Mouse (Mus musculus) MEL (cell line): ENCODE measurements at regions not wholly inside any gene's neighbourhood (a gene's known extent, or its start where the extent isn't known, plus 50 kb on each side); places are given as distances from the start of the nearest gene placed in this dataset.

ENCODE experiments used
- DNase-seq: peaks from one replicate; pipeline ENCODE4 v3.0.0; 2011; ENCODE audit warnings: low read depth, low spot score
- H3K27ac ChIP-seq: 2 replicates; pipeline ENCODE4 v1.5.1; 2012; ENCODE audit warnings: low read depth, mild to moderate bottlenecking, control low read depth, low read length, moderate library complexity; ENCODE audit not compliant: control insufficient read depth
- H3K27me3 ChIP-seq, 2 experiments: fragments of 150-350 bp in 1 of 2; sonication (generic) in 1 of 2; 2 replicates each; pipeline ENCODE4 v1.6.1; 2012; ENCODE audit warnings: low read length in 2 of 2, mild to moderate bottlenecking in 2 of 2, improper control_type of control experiment in 1 of 2, moderate library complexity in 1 of 2; ENCODE audit not compliant: insufficient read depth in 2 of 2, control insufficient read depth in 1 of 2
- H3K36me3 ChIP-seq, 2 experiments: 2 replicates each; pipeline ENCODE4 v1.6.1; 2012 to 2014; ENCODE audit warnings: low read length in 2 of 2, improper control_type of control experiment in 1 of 2, inconsistent platforms in 1 of 2, mild to moderate bottlenecking in 1 of 2; ENCODE audit not compliant: insufficient read depth in 2 of 2, control insufficient read depth in 1 of 2
- H3K4me1 ChIP-seq, 2 experiments: fragments of 150-350 bp in 1 of 2; sonication (generic) in 1 of 2; 2 replicates each; pipeline ENCODE4 v1.6.1; 2012; ENCODE audit warnings: low read length in 2 of 2, improper control_type of control experiment in 1 of 2, mild to moderate bottlenecking in 1 of 2; ENCODE audit not compliant: insufficient read depth in 2 of 2, control insufficient read depth in 1 of 2
- H3K4me3 ChIP-seq, 2 experiments: fragments of 150-350 bp in 1 of 2; sonication (generic) in 1 of 2; 2 replicates each; pipeline ENCODE4 v1.5.1; 2012; ENCODE audit warnings: low read depth in 2 of 2, low read length in 2 of 2, mild to moderate bottlenecking in 2 of 2, moderate library complexity in 2 of 2, control low read depth in 1 of 2, improper control_type of control experiment in 1 of 2; ENCODE audit not compliant: control insufficient read depth in 1 of 2, insufficient read depth in 1 of 2
- H3K79me2 ChIP-seq: 2 replicates; pipeline ENCODE4 v1.6.1; 2012; ENCODE audit warnings: mild to moderate bottlenecking, low read length, moderate library complexity; ENCODE audit not compliant: control insufficient read depth, poor library complexity, insufficient read depth
- H3K9ac ChIP-seq: 2 replicates; pipeline ENCODE4 v1.6.1; 2012; ENCODE audit warnings: low read depth, mild to moderate bottlenecking, control low read depth, low read length, moderate library complexity; ENCODE audit not compliant: control insufficient read depth, poor library complexity, severe bottlenecking
- H3K9me3 ChIP-seq: fragments of 150-350 bp; sonication (generic); replicated peaks from 2 replicates; pipeline ENCODE4 v1.6.1; 2012; ENCODE audit warnings: mild to moderate bottlenecking, low read length, improper control_type of control experiment, moderate library complexity; ENCODE audit not compliant: insufficient read depth
- BHLHE40 ChIP-seq: IDR thresholded peaks from 2 replicates; pipeline ENCODE4 v1.6.1; 2012; ENCODE audit warnings: low read depth, mild to moderate bottlenecking, inconsistent platforms, low read length, improper control_type of control experiment, borderline replicate concordance
- E2F4 ChIP-seq: IDR thresholded peaks from 2 replicates; pipeline ENCODE4 v1.6.1; 2011; ENCODE audit warnings: low read depth, low read length, improper control_type of control experiment, borderline replicate concordance
- ELF1 ChIP-seq: IDR thresholded peaks from 2 replicates; pipeline ENCODE4 v1.6.1; 2014; ENCODE audit warnings: low read depth, mild to moderate bottlenecking, inconsistent platforms, low read length, improper control_type of control experiment, moderate library complexity
- EP300 ChIP-seq, 2 experiments: IDR thresholded peaks; 2 replicates each; pipeline ENCODE4 v1.6.1; 2011; ENCODE audit warnings: improper control_type of control experiment in 2 of 2, low read length in 2 of 2, low read depth in 1 of 2, mild to moderate bottlenecking in 1 of 2
- GABPA ChIP-seq: IDR thresholded peaks from 2 replicates; pipeline ENCODE4 v1.6.1; 2012; ENCODE audit warnings: low read depth, mild to moderate bottlenecking, inconsistent platforms, low read length, improper control_type of control experiment, moderate library complexity
- HCFC1 ChIP-seq: IDR thresholded peaks from 2 replicates; pipeline ENCODE4 v1.6.1; 2012; ENCODE audit warnings: low read depth, mild to moderate bottlenecking, inconsistent platforms, low read length, improper control_type of control experiment, moderate library complexity
- JUND ChIP-seq: IDR thresholded peaks from 2 replicates; pipeline ENCODE4 v1.6.1; 2011; ENCODE audit warnings: low read depth, mild to moderate bottlenecking, improper control_type of control experiment, low read length
- MAX ChIP-seq: IDR thresholded peaks from 2 replicates; pipeline ENCODE4 v1.6.1; 2011; ENCODE audit warnings: low read length, improper control_type of control experiment
- MEF2A ChIP-seq: IDR thresholded peaks from 2 replicates; pipeline ENCODE4 v1.6.1; 2014; ENCODE audit warnings: low read depth, mild to moderate bottlenecking, inconsistent platforms, low read length, improper control_type of control experiment; ENCODE audit not compliant: poor library complexity, insufficient replicate concordance, severe bottlenecking; ENCODE audit errors: extremely low read depth
- MYB ChIP-seq: IDR thresholded peaks from 2 replicates; pipeline ENCODE4 v1.6.1; 2011; ENCODE audit warnings: mild to moderate bottlenecking, low read depth, low read length, improper control_type of control experiment
- NRF1 ChIP-seq: IDR thresholded peaks from 2 replicates; pipeline ENCODE4 v1.6.1; 2014; ENCODE audit warnings: low read depth, mild to moderate bottlenecking, inconsistent platforms, low read length, improper control_type of control experiment, moderate library complexity; ENCODE audit not compliant: poor library complexity, insufficient read depth, severe bottlenecking
- POLR2AphosphoS5 ChIP-seq: IDR thresholded peaks from 2 replicates; pipeline ENCODE4 v1.6.1; 2012; ENCODE audit warnings: low read depth, borderline replicate concordance, mild to moderate bottlenecking, inconsistent platforms, low read length, moderate library complexity, mixed read lengths
- RAD21 ChIP-seq: IDR thresholded peaks from 2 replicates; pipeline ENCODE4 v1.6.1; 2011; ENCODE audit warnings: mild to moderate bottlenecking, low read depth, low read length, improper control_type of control experiment
- SIN3A ChIP-seq: IDR thresholded peaks from 2 replicates; pipeline ENCODE4 v1.6.1; 2012; ENCODE audit warnings: low read length, improper control_type of control experiment, inconsistent platforms
- SMC3 ChIP-seq: IDR thresholded peaks from 2 replicates; pipeline ENCODE4 v1.6.1; 2011; ENCODE audit warnings: low read depth, low read length, improper control_type of control experiment
- USF1 ChIP-seq: IDR thresholded peaks from 2 replicates; pipeline ENCODE4 v1.6.1; 2014; ENCODE audit warnings: low read depth, mild to moderate bottlenecking, inconsistent platforms, low read length, improper control_type of control experiment, moderate library complexity
- USF2 ChIP-seq, 2 experiments: IDR thresholded peaks; 2 replicates each; pipeline ENCODE4 v1.6.1; 2011 to 2012; ENCODE audit warnings: improper control_type of control experiment in 2 of 2, low read length in 2 of 2, borderline replicate concordance in 1 of 2, inconsistent platforms in 1 of 2, low read depth in 1 of 2, mild to moderate bottlenecking in 1 of 2; ENCODE audit not compliant: insufficient read depth in 1 of 2
- ZMIZ1 ChIP-seq: IDR thresholded peaks from 2 replicates; pipeline ENCODE4 v1.6.1; 2012; ENCODE audit warnings: low read depth, mild to moderate bottlenecking, inconsistent platforms, low read length, improper control_type of control experiment, moderate library complexity
- ZNF384 ChIP-seq: IDR thresholded peaks from 2 replicates; pipeline ENCODE4 v1.6.1; 2012; ENCODE audit warnings: low read depth, mild to moderate bottlenecking, inconsistent platforms, low read length, improper control_type of control experiment

GRCm38 (mm10) chr12:70673188-70673587, 152.1 kb upstream of the Frmd6 start:
- Histone ChIP-seq H3K9me3 (no peaks in the 10 kb centered on the region), H3K9ac (no peak overlapping the region), H3K36me3 (no peaks in the 10 kb centered on the region), H3K27ac (no peak overlapping the region), H3K27me3 (no peaks in the 10 kb centered on the region), H3K4me3 (no peak overlapping the region), H3K4me1 (no peaks in the 10 kb centered on the region), H3K79me2 (no peaks in the 10 kb centered on the region)
- TF ChIP-seq USF2 (IDR thresholded peaks at IDR 0.05; ENCODE audit: borderline replicate concordance in 1 of 2, insufficient read depth in 1 of 2, low read depth in 1 of 2, low read length in 2 of 2) = no peak
- TF ChIP-seq JUND = no peak
- TF ChIP-seq ELF1 = no peak
- TF ChIP-seq BHLHE40 = no peak
- no peak for TF ChIP-seq SMC3
- no peak for TF ChIP-seq MYB
- no peak for TF ChIP-seq EP300 (IDR thresholded peaks at IDR 0.05; ENCODE audit: low read depth in 1 of 2, low read length in 2 of 2)
- no peak for TF ChIP-seq RAD21
- TF ChIP-seq ZMIZ1 = no peak
- TF ChIP-seq GABPA = no peak
- no peak for TF ChIP-seq NRF1
- no peak for TF ChIP-seq USF1
- TF ChIP-seq ZNF384 = no peak
- no peak for TF ChIP-seq E2F4
- TF ChIP-seq MEF2A = no peak
- no peak for DNase-seq

DNA sequence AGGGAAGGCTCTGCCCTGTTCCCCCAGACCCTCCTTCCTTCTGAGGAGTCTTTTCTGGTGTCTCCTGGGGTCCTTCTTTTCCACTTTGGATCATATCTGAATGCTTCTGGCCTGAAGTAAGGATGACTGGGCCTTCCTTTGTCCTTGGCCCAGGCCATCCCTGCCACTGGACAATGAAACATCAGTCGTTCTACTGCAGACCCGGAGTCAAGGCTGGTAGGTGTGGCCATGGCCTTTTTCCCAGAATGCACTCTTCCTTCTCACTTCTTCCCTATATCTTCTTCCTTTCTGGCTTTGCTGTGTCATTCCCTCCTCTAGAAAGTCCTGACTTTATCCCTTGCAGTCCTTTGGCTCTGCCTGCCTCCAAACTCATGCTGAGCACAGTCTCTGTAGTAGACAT, 151.2 kb upstream of the Frmd6 start:
- Histone ChIP-seq H3K79me2 (no peaks in the 10 kb centered on the region), H3K4me1 (no peaks in the 10 kb centered on the region), H3K4me3 (no peak overlapping the region), H3K27me3 (no peaks in the 10 kb centered on the region), H3K9ac (no peak overlapping the region), H3K36me3 (no peaks in the 10 kb centered on the region), H3K27ac (no peak overlapping the region), H3K9me3 (no peaks in the 10 kb centered on the region)
- no peak for DNase-seq
- TF ChIP-seq HCFC1 (no peak), MYB (no peak), SMC3 (no peak), SIN3A (no peak), POLR2AphosphoS5 (no peak), MAX (no peak)
